Comparison of ENCODE assay signal across 8 mouse cellular contexts in genomic region chr19:5038709-5039156, GRCm38 (mm10). TPM values are rescaled to one million over a fixed set of nuclear protein-coding genes. Genes with fewer than 3 reads are reported as not detected.
A peak's percentile ranks its signal among the peaks of the same experiment; 100 is the strongest.
DNase-seq lines count a peak whose midpoint lies in the region; ATAC-seq and TF ChIP-seq lines count a peak whose summit lies in the region.

TSS of gene B4gat1 (plus strand) at chr19:5038826.
TSS of gene AC124502.3 (plus strand) at chr19:5038891.

- peak within 1 kb of the TSS; percentile 91 for H3K9ac ChIP-seq in forebrain, embryonic 13.5 days
- H3K9ac ChIP-seq in lung, embryonic 14.5 days: peak within 1 kb of the TSS; percentile 88

- peak within 1 kb of the TSS; percentile 100 for H3K4me2 ChIP-seq in forebrain, embryonic 13.5 days
- peak within 1 kb of the TSS; percentile 96 for H3K4me2 ChIP-seq in lung, embryonic 14.5 days

- peak within 1 kb of the TSS; percentile 97 for H3K4me3 ChIP-seq in forebrain, embryonic 13.5 days
- peak within 1 kb of the TSS; percentile 92 for H3K4me3 ChIP-seq in layer of hippocampus, adult 2 months
- H3K4me3 ChIP-seq in lung, embryonic 14.5 days (ENCODE audit: low read depth, low read length): peak within 1 kb of the TSS; percentile 85
- peak within 1 kb of the TSS; percentile 60 for H3K4me3 ChIP-seq in thymus, adult 2 months (ENCODE audit: control insufficient read depth, insufficient read depth, low read length)

- H3K27me3 ChIP-seq in forebrain, embryonic 13.5 days: no peaks in the 10 kb centered on the region
- H3K27me3 ChIP-seq in lung, embryonic 14.5 days (ENCODE audit: insufficient read depth, low read length): no peaks in the 10 kb centered on the region
- no peaks in the 10 kb centered on the region for H3K27me3 ChIP-seq in thymus, adult 2 months (ENCODE audit: control insufficient read depth, insufficient read depth, low read length)

- peak; percentile 87 for DNase-seq in ES-CJ7 (ENCODE audit: low read depth, low spot score)
- peak; percentile 81 for DNase-seq in c-Kit-positive CD71-positive TER-119-positive erythroid progenitor cells, embryonic 14.5 days (ENCODE audit: low spot score)
- DNase-seq in heart, postnatal 14 days: peak; percentile 91 to 93
- peak; percentile 91 to 92 for DNase-seq in layer of hippocampus, adult 2 months (ENCODE audit: low spot score in 2 of 2)
- peak; percentile 97 for DNase-seq in lung, embryonic 14.5 days
- DNase-seq in thymus, adult 2 months: peak; percentile 89

- H3K9me3 ChIP-seq in forebrain, embryonic 13.5 days (replicated peaks): no peaks in the 10 kb centered on the region
- no peaks in the 10 kb centered on the region for H3K9me3 ChIP-seq in lung, embryonic 14.5 days (ENCODE audit: low read depth, low read length)

- H3K4me1 ChIP-seq in forebrain, embryonic 13.5 days: peaks cover 43% of the 10 kb centered on the region
- H3K4me1 ChIP-seq in lung, embryonic 14.5 days (ENCODE audit: insufficient read depth): peaks cover 14% of the 10 kb centered on the region
- H3K4me1 ChIP-seq in thymus, adult 2 months (replicated peaks; ENCODE audit: control insufficient read depth, insufficient read depth, low read length): peaks cover 24% of the 10 kb centered on the region

- peaks cover 12% of the 10 kb centered on the region for H3K36me3 ChIP-seq in forebrain, embryonic 13.5 days (ENCODE audit: poor library complexity, severe bottlenecking)
- H3K36me3 ChIP-seq in lung, embryonic 14.5 days (ENCODE audit: insufficient read depth): 0 out of 2 replicates have a peak, but pooled peaks cover 4% of the 10 kb centered on the region
- no peaks in the 10 kb centered on the region for H3K36me3 ChIP-seq in thymus, adult 2 months (ENCODE audit: control insufficient read depth, insufficient read depth, low read length)

- intact Hi-C loops in heart, postnatal 14 days (cut with DNase I): no loop called here

- TF ChIP-seq CTCF in layer of hippocampus, adult 2 months (conservative IDR thresholded peaks at IDR 0.05): peak; percentile 68
- TF ChIP-seq CTCF in lung, embryonic 14.5 days (IDR thresholded peaks at IDR 0.05; ENCODE audit: low read depth): peak; percentile 56
- TF ChIP-seq CTCF in thymus, adult 2 months (IDR thresholded peaks at IDR 0.05; ENCODE audit: borderline replicate concordance, control insufficient read depth, extremely low read depth, insufficient read depth, low read length, poor library complexity): peak; percentile 68; the same call in 1 of the 2 replicates

- H3K27ac ChIP-seq in forebrain, embryonic 13.5 days: peak within 1 kb of the TSS; percentile 82
- peak within 1 kb of the TSS; percentile 96 for H3K27ac ChIP-seq in layer of hippocampus, adult 2 months
- peak within 1 kb of the TSS; percentile 89 for H3K27ac ChIP-seq in lung, embryonic 14.5 days (ENCODE audit: low read depth)
- H3K27ac ChIP-seq in thymus, adult 2 months (ENCODE audit: control insufficient read depth, insufficient read depth, low read length): no peak within 1 kb of the TSS

- peak; percentile 93 for ATAC-seq in forebrain, embryonic 13.5 days
- ATAC-seq in lung, embryonic 14.5 days (ENCODE audit: insufficient read depth): peak; percentile 90
- peak; percentile 77 for ATAC-seq in neutrophil, adult 5-6 weeks (ENCODE audit: extremely low read depth, insufficient number of reproducible peaks, low FRiP score, poor library complexity, severe bottlenecking)

- peak; percentile 57; the same call in 1 of the 2 replicates for TF ChIP-seq POLR2A in thymus, adult 2 months (IDR thresholded peaks at IDR 0.05; ENCODE audit: control insufficient read depth, extremely low read depth, insufficient read depth, low read length, poor library complexity)

- WGBS in forebrain, embryonic 13.5 days: under 1% methylated on average over 42 of the region's 44 CpGs
- WGBS in lung, embryonic 14.5 days: 0% methylated on average over 44 of the region's 44 CpGs
- WGBS in thymus, adult 2 months: under 1% methylated on average over 39 of the region's 44 CpGs

RNA-seq across cellular contexts. Expression of gene B4gat1, which starts in this region (rescaled TPM):
- polyA plus RNA-seq in forebrain, embryonic 13.5 days (2015; fragmentation: Nextera tagmentation; extraction: Ambion mirVana): 39.4 and 40.3 TPM in 2 replicates
- 10 to 100 TPM; 40.8 to 44.4 TPM for total RNA-seq in heart, postnatal 14 days (2021)
- 100 to 1,000 TPM; 112 to 130 TPM for total RNA-seq in layer of hippocampus, adult 2 months (2021)
- 45.8 and 47.9 TPM in 2 replicates for polyA plus RNA-seq in lung, embryonic 14.5 days (2014; fragmentation: Nextera tagmentation; extraction: Ambion mirVana)
- 0.49 and 0.81 TPM in 2 replicates for total RNA-seq in neutrophil, adult 5-6 weeks (2017)
- polyA plus RNA-seq in thymus, adult 2 months (2012; rRNA removed): 23.8 and 25.1 TPM in 2 replicates

RNA-seq across cellular contexts. Expression of gene AC124502.3, which starts in this region (rescaled TPM):
- 3.2 and 3.4 TPM in 2 replicates for polyA plus RNA-seq in forebrain, embryonic 13.5 days (2015; fragmentation: Nextera tagmentation; extraction: Ambion mirVana)
- total RNA-seq in heart, postnatal 14 days (2021): 1 to 10 TPM in 1 of 2 experiments, under 1 TPM in 1; 0.98 to 1.8 TPM
- total RNA-seq in layer of hippocampus, adult 2 months (2021): 1 to 10 TPM; 4.1 to 7.6 TPM
- 1.3 and 1.8 TPM in 2 replicates for polyA plus RNA-seq in lung, embryonic 14.5 days (2014; fragmentation: Nextera tagmentation; extraction: Ambion mirVana)
- 2.3 and 4.3 TPM in 2 replicates for total RNA-seq in neutrophil, adult 5-6 weeks (2017)
- 1.1 and 1.4 TPM in 2 replicates for polyA plus RNA-seq in thymus, adult 2 months (2012; rRNA removed)

Comparison
In these comparisons a context has a peak if more than half of its experiments do, and no peak if none do; other contexts are left out.
1. RNA of gene B4gat1 (total RNA-seq): 112 to 130 TPM in layer of hippocampus, adult 2 months and 40.8 to 44.4 TPM in heart, postnatal 14 days; 0.49 to 0.81 TPM in neutrophil, adult 5-6 weeks; every median in the first group is over 10 times any median in the second.
2. Peak in every context shown above with its lines, with median percentiles within 50 percentile points of each other: DNase-seq, ATAC-seq, H3K4me3 ChIP-seq and CTCF ChIP-seq.